Mouse (Mus musculus): Measurements from ENCODE around the gene Akap7.

GRCm38 (mm10) chr10:25285100-25285811 lies 22.4 kb downstream of the Akap7 start:
- no peak for TF ChIP-seq CTCF (IDR thresholded peaks at IDR 0.05; ENCODE audit: low read depth)
- TF ChIP-seq EP300 (optimal IDR thresholded peaks at IDR 0.05), result no peak

Measured in stomach, postnatal 0 days (tissue).